Mouse (Mus musculus) forebrain, postnatal 0 days (tissue): Measurements from ENCODE around the gene Zfp473. TPM values are rescaled to one million over a fixed set of nuclear protein-coding genes. Genes with fewer than 3 reads are reported as not detected.
"Not testable (repeated sequence)": the region's sequence is repeated elsewhere in the genome, so short reads cannot be mapped to it uniquely, and the experiment has no call there.

Source experiments
- ATAC-seq: fragments of 200-750 bp; cut with Nextera tagmentation; 2 replicates; pipeline ENCODE4 v1.8.0; 2017; ENCODE audit warnings: mild to moderate bottlenecking, moderate library complexity
- DNase-seq: peaks from one replicate; pipeline ENCODE4 v3.0.0-alpha.2; 2015
- H3K27ac ChIP-seq: fragments of 300-500 bp; sonication (generic); 2 replicates; pipeline ENCODE4 v1.5.1; 2014; ENCODE audit warnings: low read depth, mild to moderate bottlenecking, antibody characterized with exemption, low read length, moderate library complexity, mixed read lengths
- H3K27me3 ChIP-seq: fragments of 300-500 bp; sonication (generic); 2 replicates; pipeline ENCODE4 v1.6.1; 2014; ENCODE audit warnings: mild to moderate bottlenecking, low read length, mixed read lengths; ENCODE audit not compliant: insufficient read depth
- H3K36me3 ChIP-seq: fragments of 300-500 bp; sonication (generic); 2 replicates; pipeline ENCODE4 v1.6.1; 2014; ENCODE audit warnings: mild to moderate bottlenecking, moderate library complexity; ENCODE audit not compliant: insufficient read depth
- H3K4me1 ChIP-seq: fragments of 300-500 bp; sonication (generic); 2 replicates; pipeline ENCODE4 v1.6.1; 2014; ENCODE audit warnings: antibody characterized with exemption; ENCODE audit not compliant: insufficient read depth
- H3K4me2 ChIP-seq: fragments of 300-500 bp; sonication (generic); 2 replicates; pipeline ENCODE4 v1.6.1; 2014; ENCODE audit warnings: low read depth, mild to moderate bottlenecking, moderate library complexity
- H3K4me3 ChIP-seq: fragments of 300-500 bp; sonication (generic); 2 replicates; pipeline ENCODE4 v1.5.1; 2014; ENCODE audit warnings: low read depth, low read length, mixed read lengths
- H3K9ac ChIP-seq: fragments of 300-500 bp; sonication (generic); 2 replicates; pipeline ENCODE4 v1.6.1; 2014; ENCODE audit warnings: mild to moderate bottlenecking
- H3K9me3 ChIP-seq: fragments of 300-500 bp; sonication (generic); 2 replicates; pipeline ENCODE4 v1.6.1; 2016; ENCODE audit warnings: low read length
- CTCF ChIP-seq: sonication (generic); IDR thresholded peaks from 2 replicates; pipeline ENCODE4 v1.5.1; 2016; ENCODE audit warnings: antibody characterized with exemption, control low read depth, low read depth
- WGBS: fragments of 180-500 bp; shearing (Covaris S2); extraction: QIAGEN DNeasy Blood & Tissue Kit; methylation state at CpG from one replicate; pipeline ENCODE4 v1.1.7; 2014; 5-methylcytosine and 5-hydroxymethylcytosine counted together
- polyA plus RNA-seq: library from polyadenylated mRNA; unstranded; fragments of >200 nt; fragmentation: Nextera tagmentation; extraction: Ambion mirVana; gene quantifications from 2 replicates; pipeline ENCODE4 v1.2.1, GENCODE M21; 2015
- total RNA-seq: library from RNA; depleted of rRNA; stranded (reverse); fragments of >200 nt; gene quantifications from 2 replicates; pipeline ENCODE4 v1.2.3, GENCODE M21; 2014

Zfp473 gene
- total and polyA plus RNA-seq, 2 experiments from 2014 or later = 0.41 to 2.0 TPM

DNA sequence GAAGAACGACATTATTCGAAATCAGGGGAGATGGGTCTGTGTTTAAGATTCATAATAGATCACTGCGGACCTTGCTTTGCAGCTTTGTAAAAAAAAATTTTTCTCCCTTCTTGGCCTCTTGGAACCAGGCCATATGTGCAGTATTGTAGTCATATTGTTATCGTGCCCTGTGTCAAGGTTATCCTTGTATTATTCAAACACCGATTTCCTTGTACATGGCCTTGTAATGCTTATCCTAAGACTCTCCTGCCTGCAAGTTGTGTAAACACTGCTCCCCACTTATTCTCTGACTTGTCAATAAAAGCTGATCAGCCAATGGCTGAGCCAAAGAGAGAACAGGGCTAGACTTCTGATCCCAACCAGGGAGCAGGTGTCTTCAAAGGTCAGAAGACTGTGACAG is 28.8 kb downstream of the Zfp473 start:
- Histone ChIP-seq H3K36me3 (no peaks in the 10 kb centered on the region), H3K9me3 (no peaks in the 10 kb centered on the region), H3K4me2 (no peak overlapping the region), H3K27ac (no peak overlapping the region), H3K4me1 (no peaks in the 10 kb centered on the region), H3K9ac (no peak overlapping the region), H3K4me3 (no peak overlapping the region), H3K27me3 (no peaks in the 10 kb centered on the region)
- DNase-seq = no peak
- 77% methylated on average over 5 of the region's 5 CpGs for WGBS
- TF ChIP-seq CTCF = no peak
- no peak for ATAC-seq

- no peak for ATAC-seq
- H3K4me2 ChIP-seq = no peak overlapping the region
- WGBS = 85% methylated on average over 5 of the region's 5 CpGs
These were observed 41.0 kb downstream of the Zfp473 start for GRCm38 (mm10) chr7:44709881-44710280.

DNA sequence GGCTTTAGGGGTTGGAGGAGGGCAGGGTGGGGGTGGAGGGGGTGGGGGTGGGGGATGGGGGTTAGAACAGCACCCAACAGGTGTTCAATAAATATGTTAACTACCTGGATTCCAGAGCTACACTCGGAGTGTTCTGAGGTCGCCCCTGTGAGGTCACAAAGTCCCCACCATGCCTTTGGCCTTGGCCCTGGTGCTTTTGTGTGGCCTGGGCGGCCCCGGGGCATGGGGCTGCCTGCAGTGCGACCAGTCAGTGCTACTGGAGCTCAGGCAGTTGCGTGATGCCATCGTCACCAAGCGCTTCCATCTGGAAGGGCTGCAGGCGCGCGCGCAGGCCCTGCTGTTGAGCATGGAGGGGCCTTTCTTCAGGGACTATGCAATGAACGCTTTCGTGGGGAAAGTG is 42.3 kb downstream of the Zfp473 start, which contains the start of gene Izumo2:
TSS of gene Izumo2 (plus strand) at position 169 of the 400 bp plus-strand sequence.
- no peaks in the 10 kb centered on the region for H3K36me3 ChIP-seq
- no peaks in the 10 kb centered on the region for H3K27me3 ChIP-seq
- 73% methylated on average over 14 of the region's 14 CpGs for WGBS
- DNase-seq (no peak), ATAC-seq (no peak)
- no peak within 1 kb of the TSS for H3K4me2 ChIP-seq
- H3K4me1 ChIP-seq = no peaks in the 10 kb centered on the region
- H3K4me3 ChIP-seq = no peak within 1 kb of the TSS
- no peak for TF ChIP-seq CTCF
- no peaks in the 10 kb centered on the region for H3K9me3 ChIP-seq
- no peak within 1 kb of the TSS for H3K27ac ChIP-seq
- H3K9ac ChIP-seq = no peak within 1 kb of the TSS

More at GRCm38 (mm10) chr7:44709881-44710280, 41.0 kb downstream of the Zfp473 start:
- Histone ChIP-seq H3K9ac (no peak overlapping the region), H3K4me1 (no peaks in the 10 kb centered on the region), H3K36me3 (no peaks in the 10 kb centered on the region), H3K27me3 (no peaks in the 10 kb centered on the region), H3K4me3 (no peak overlapping the region), H3K27ac (no peak overlapping the region), H3K9me3 (no peaks in the 10 kb centered on the region)
- no peak for DNase-seq
- TF ChIP-seq CTCF = no peak

GRCm38 (mm10) chr7:44708093-44708492 is 42.8 kb downstream of the Zfp473 start:
- H3K9me3 ChIP-seq, H3K4me2 ChIP-seq, H3K27ac ChIP-seq, H3K4me3 ChIP-seq, H3K36me3 ChIP-seq, H3K9ac ChIP-seq, H3K4me1 ChIP-seq, ATAC-seq, H3K27me3 ChIP-seq, DNase-seq: not testable (repeated sequence)
- WGBS = 90% methylated on average over 5 of the region's 6 CpGs

DNA sequence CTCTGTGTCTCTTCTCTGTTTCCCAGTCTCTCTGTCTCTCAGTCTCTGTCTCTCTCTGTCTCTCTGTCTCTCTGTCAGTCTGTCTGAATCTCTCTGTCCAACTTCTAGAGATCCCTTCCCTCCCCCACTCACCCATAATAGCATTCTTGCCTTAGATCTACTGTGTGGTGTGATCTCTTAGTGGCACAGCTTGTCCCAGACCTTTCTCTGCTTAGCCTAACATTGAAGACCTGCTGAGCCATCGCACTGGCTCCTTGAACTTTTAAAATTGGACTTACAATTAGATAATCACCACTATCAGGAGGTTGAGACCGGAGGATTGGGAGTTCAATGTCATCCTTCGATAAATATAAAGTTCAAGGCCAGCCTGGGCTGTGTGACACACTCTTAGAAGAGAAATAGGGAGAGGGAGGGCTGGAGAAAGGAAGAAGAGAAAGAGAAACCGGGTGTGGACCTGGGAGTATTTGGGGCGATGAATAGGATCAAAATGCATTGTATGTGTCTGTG is 43.6 kb downstream of the Zfp473 start:
- 89% methylated on average over 5 of the region's 5 CpGs for WGBS
- H3K4me1 ChIP-seq = no peaks in the 10 kb centered on the region
- DNase-seq = no peak

GRCm38 (mm10) chr7:44706322-44706721 is 44.5 kb downstream of the Zfp473 start:
- Histone ChIP-seq H3K36me3 (no peaks in the 10 kb centered on the region), H3K4me1 (no peaks in the 10 kb centered on the region)

More for the DNA sequence above, 43.6 kb downstream of the Zfp473 start:
- no peak overlapping the region for H3K4me3 ChIP-seq
- H3K27ac ChIP-seq = no peak overlapping the region
- H3K9ac ChIP-seq = no peak overlapping the region
- H3K4me2 ChIP-seq = no peak overlapping the region
- no peak for ATAC-seq
- no peaks in the 10 kb centered on the region for H3K36me3 ChIP-seq
- no peaks in the 10 kb centered on the region for H3K27me3 ChIP-seq
- H3K9me3 ChIP-seq = no peaks in the 10 kb centered on the region
- TF ChIP-seq CTCF = no peak

GRCm38 (mm10) chr7:44705086-44705485 is 45.8 kb downstream of the Zfp473 start:
- DNase-seq = no peak
- Histone ChIP-seq H3K9ac (no peak overlapping the region), H3K9me3 (no peaks in the 10 kb centered on the region), H3K27me3 (no peaks in the 10 kb centered on the region), H3K4me2 (no peak overlapping the region), H3K27ac (no peak overlapping the region), H3K4me1 (no peaks in the 10 kb centered on the region), H3K4me3 (no peak overlapping the region), H3K36me3 (no peaks in the 10 kb centered on the region)
- WGBS = 92% methylated on average over 4 of the region's 4 CpGs
- no peak for TF ChIP-seq CTCF
- no peak for ATAC-seq

More at GRCm38 (mm10) chr7:44706322-44706721, 44.5 kb downstream of the Zfp473 start:
- Histone ChIP-seq H3K27me3 (no peaks in the 10 kb centered on the region), H3K9ac (no peak overlapping the region), H3K27ac (no peak overlapping the region), H3K4me3 (no peak overlapping the region), H3K4me2 (no peak overlapping the region), H3K9me3 (no peaks in the 10 kb centered on the region)
- DNase-seq (no peak), ATAC-seq (no peak)
- TF ChIP-seq CTCF = no peak
